Mouse (Mus musculus) midbrain, embryonic 11.5 days (tissue): ENCODE data around the gene Dab2. TPM values are rescaled to one million over a fixed set of nuclear protein-coding genes. Genes with fewer than 3 reads are reported as not detected.

Experiments
- ATAC-seq: fragments of 200-750 bp; cut with Nextera tagmentation; 2 replicates; pipeline ENCODE4 v1.8.0; 2017; ENCODE audit warnings: moderate TSS enrichment, moderate library complexity; ENCODE audit not compliant: low FRiP score
- DNase-seq: peaks from one replicate; pipeline ENCODE4 v3.0.0; 2015; ENCODE audit warnings: low spot score; ENCODE audit errors: missing footprints
- H3K27ac ChIP-seq: fragments of 300-500 bp; sonication (generic); 2 replicates; pipeline ENCODE4 v1.5.1; 2014; ENCODE audit warnings: low read depth, low read length
- H3K27me3 ChIP-seq: fragments of 300-500 bp; sonication (generic); 2 replicates; pipeline ENCODE4 v1.6.1; 2014; ENCODE audit warnings: mild to moderate bottlenecking, low read length, moderate library complexity, mixed read lengths; ENCODE audit not compliant: control insufficient read depth, insufficient read depth
- H3K36me3 ChIP-seq: fragments of 300-500 bp; sonication (generic); 2 replicates; pipeline ENCODE4 v1.6.1; 2014; ENCODE audit warnings: mild to moderate bottlenecking, low read length, moderate library complexity, mixed read lengths; ENCODE audit not compliant: control insufficient read depth, insufficient read depth
- H3K4me1 ChIP-seq: fragments of 300-500 bp; sonication (generic); 2 replicates; pipeline ENCODE4 v1.6.1; 2014; ENCODE audit warnings: low read length; ENCODE audit not compliant: control insufficient read depth, insufficient read depth
- H3K4me2 ChIP-seq: fragments of 300-500 bp; sonication (generic); 2 replicates; pipeline ENCODE4 v1.6.1; 2014; ENCODE audit warnings: mild to moderate bottlenecking, moderate library complexity
- H3K4me3 ChIP-seq: fragments of 300-500 bp; sonication (generic); 2 replicates; pipeline ENCODE4 v1.5.1; 2014; ENCODE audit warnings: low read depth, low read length
- H3K9ac ChIP-seq: fragments of 300-500 bp; sonication (generic); 2 replicates; pipeline ENCODE4 v1.6.1; 2014; ENCODE audit warnings: low read length
- H3K9me3 ChIP-seq: fragments of 300-500 bp; sonication (generic); 2 replicates; pipeline ENCODE4 v1.6.1; 2016; ENCODE audit warnings: low read length; ENCODE audit not compliant: control insufficient read depth
- WGBS: fragments of 180-500 bp; shearing (Covaris S2); extraction: QIAGEN DNeasy Blood & Tissue Kit; methylation state at CpG from one replicate; pipeline ENCODE4 v1.1.7; 2014; 5-methylcytosine and 5-hydroxymethylcytosine counted together
- polyA plus RNA-seq: library from polyadenylated mRNA; unstranded; fragments of >200 nt; fragmentation: Nextera tagmentation; extraction: Ambion mirVana; gene quantifications from 2 replicates; pipeline ENCODE4 v1.2.1, GENCODE M21; 2014

The Dab2 gene
- polyA plus RNA-seq, 1 experiment from 2014 or later = 62.1 TPM

- H3K4me1 ChIP-seq = no peaks in the 10 kb centered on the region
- H3K4me2 ChIP-seq = no peak overlapping the region
- DNase-seq = peak; percentile 76
- no peak overlapping the region for H3K9ac ChIP-seq
- H3K27ac ChIP-seq = no peak overlapping the region
- H3K36me3 ChIP-seq = no peaks in the 10 kb centered on the region
- no peak overlapping the region for H3K4me3 ChIP-seq
- 86% methylated on average over 6 of the region's 6 CpGs for WGBS
- no peak for ATAC-seq
- H3K27me3 ChIP-seq = no peaks in the 10 kb centered on the region
- H3K9me3 ChIP-seq = no peaks in the 10 kb centered on the region
Measured at GRCm38 (mm10) chr15:6340347-6340746, 40.8 kb downstream of the Dab2 start.

- DNase-seq = no peak
- Histone ChIP-seq H3K4me1 (no peaks in the 10 kb centered on the region), H3K27me3 (no peaks in the 10 kb centered on the region), H3K27ac (no peak overlapping the region), H3K4me2 (no peak overlapping the region), H3K36me3 (no peaks in the 10 kb centered on the region), H3K4me3 (no peak overlapping the region), H3K9me3 (no peaks in the 10 kb centered on the region), H3K9ac (no peak overlapping the region)
- ATAC-seq = no peak
- 91% methylated on average over 6 of the region's 6 CpGs for WGBS
Measured at GRCm38 (mm10) chr15:6341427-6341826, 41.8 kb downstream of the Dab2 start.

DNA sequence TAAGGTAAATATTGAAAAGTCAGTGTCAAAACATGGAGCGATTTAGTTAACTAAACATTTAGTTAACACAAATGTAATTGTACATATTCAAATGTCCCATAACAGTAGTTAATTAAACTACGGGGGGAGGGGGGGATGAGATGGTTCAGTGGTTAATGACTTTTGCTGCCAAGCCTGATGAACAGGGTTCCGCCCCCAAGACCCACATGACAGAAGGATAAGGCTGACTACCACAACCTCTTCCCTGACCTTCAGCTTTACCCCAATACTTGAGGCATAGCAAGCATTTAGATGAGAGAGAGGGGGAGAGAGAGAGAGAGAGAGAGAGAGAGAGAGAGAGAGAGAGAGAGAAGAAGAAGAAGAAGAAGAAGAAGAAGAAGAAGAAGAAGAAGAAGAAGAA, 54.3 kb downstream of the Dab2 start:
- no peaks in the 10 kb centered on the region for H3K4me1 ChIP-seq
- H3K27me3 ChIP-seq = no peaks in the 10 kb centered on the region
- H3K4me2 ChIP-seq = no peak overlapping the region
- no peaks in the 10 kb centered on the region for H3K9me3 ChIP-seq
- no peak overlapping the region for H3K9ac ChIP-seq
- no peaks in the 10 kb centered on the region for H3K36me3 ChIP-seq
- no peak overlapping the region for H3K4me3 ChIP-seq
- DNase-seq = no peak
- no peak for ATAC-seq
- no peak overlapping the region for H3K27ac ChIP-seq
- WGBS = 88% methylated on average over 3 of the region's 3 CpGs

GRCm38 (mm10) chr15:6359859-6360258, 60.3 kb downstream of the Dab2 start:
- Histone ChIP-seq H3K36me3 (no peaks in the 10 kb centered on the region), H3K9ac (no peak overlapping the region), H3K27ac (no peak overlapping the region), H3K4me1 (no peaks in the 10 kb centered on the region), H3K9me3 (no peaks in the 10 kb centered on the region), H3K4me2 (no peak overlapping the region), H3K4me3 (no peak overlapping the region), H3K27me3 (no peaks in the 10 kb centered on the region)
- 80% methylated on average over 2 of the region's 2 CpGs for WGBS
- ATAC-seq (no peak), DNase-seq (no peak)

GRCm38 (mm10) chr15:6369974-6370373, 70.4 kb downstream of the Dab2 start:
- no peaks in the 10 kb centered on the region for H3K27me3 ChIP-seq
- H3K4me3 ChIP-seq = no peak overlapping the region
- no peak overlapping the region for H3K27ac ChIP-seq
- no peak overlapping the region for H3K4me2 ChIP-seq
- H3K9me3 ChIP-seq = no peaks in the 10 kb centered on the region
- no peaks in the 10 kb centered on the region for H3K36me3 ChIP-seq
- H3K9ac ChIP-seq = no peak overlapping the region
- H3K4me1 ChIP-seq = no peaks in the 10 kb centered on the region
- 75% methylated on average over 1 of the region's 1 CpGs for WGBS
- ATAC-seq (no peak), DNase-seq (peak; percentile 37)

- Histone ChIP-seq H3K27me3 (no peaks in the 10 kb centered on the region), H3K36me3 (no peaks in the 10 kb centered on the region), H3K4me3 (no peak overlapping the region), H3K4me2 (no peak overlapping the region), H3K4me1 (no peaks in the 10 kb centered on the region), H3K27ac (no peak overlapping the region), H3K9me3 (no peaks in the 10 kb centered on the region), H3K9ac (no peak overlapping the region)
- ATAC-seq (no peak), DNase-seq (no peak)
- 92% methylated on average over 2 of the region's 2 CpGs for WGBS
Measured at GRCm38 (mm10) chr15:6371486-6371885, 71.9 kb downstream of the Dab2 start.

GRCm38 (mm10) chr15:6375016-6375415, 75.4 kb downstream of the Dab2 start:
- Histone ChIP-seq H3K9me3 (no peaks in the 10 kb centered on the region), H3K27ac (no peak overlapping the region), H3K27me3 (no peaks in the 10 kb centered on the region), H3K4me3 (no peak overlapping the region), H3K4me1 (no peaks in the 10 kb centered on the region), H3K36me3 (no peaks in the 10 kb centered on the region), H3K4me2 (no peak overlapping the region), H3K9ac (no peak overlapping the region)
- 81% methylated on average over 13 of the region's 13 CpGs for WGBS
- ATAC-seq (no peak), DNase-seq (no peak)

GRCm38 (mm10) chr15:6376001-6376400, 76.4 kb downstream of the Dab2 start:
- no peaks in the 10 kb centered on the region for H3K9me3 ChIP-seq
- no peak overlapping the region for H3K9ac ChIP-seq
- H3K27me3 ChIP-seq = no peaks in the 10 kb centered on the region
- H3K4me1 ChIP-seq = no peaks in the 10 kb centered on the region
- ATAC-seq (no peak), DNase-seq (no peak)
- WGBS = 84% methylated on average over 5 of the region's 5 CpGs
- no peak overlapping the region for H3K4me3 ChIP-seq
- H3K27ac ChIP-seq = no peak overlapping the region
- no peak overlapping the region for H3K4me2 ChIP-seq
- no peaks in the 10 kb centered on the region for H3K36me3 ChIP-seq

DNA sequence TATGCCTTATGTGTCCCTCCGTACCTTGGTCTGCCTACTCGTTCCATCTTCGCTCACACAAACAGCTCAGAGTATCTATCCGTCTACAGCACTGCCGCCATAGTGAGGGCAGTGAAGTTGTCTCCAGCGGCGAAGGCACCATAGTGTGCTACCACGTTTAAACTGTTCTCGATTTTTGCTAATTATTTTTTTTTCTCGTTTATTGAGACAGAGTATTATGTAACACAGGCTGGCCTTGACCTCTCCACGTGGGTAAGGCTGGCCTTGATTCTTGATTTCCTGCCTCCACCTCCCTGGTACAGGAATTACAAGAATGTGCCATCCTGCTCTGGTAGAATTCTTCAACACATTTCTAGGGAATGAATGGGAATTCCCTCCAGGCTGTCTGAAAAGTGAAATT, 77.2 kb downstream of the Dab2 start:
- WGBS = 81% methylated on average over 11 of the region's 11 CpGs
- DNase-seq = no peak
- no peaks in the 10 kb centered on the region for H3K4me1 ChIP-seq

GRCm38 (mm10) chr15:6384027-6384426, 84.4 kb downstream of the Dab2 start:
- no peaks in the 10 kb centered on the region for H3K27me3 ChIP-seq
- ATAC-seq (no peak), DNase-seq (no peak)
- H3K9ac ChIP-seq = no peak overlapping the region
- H3K36me3 ChIP-seq = no peaks in the 10 kb centered on the region
- H3K4me2 ChIP-seq = no peak overlapping the region
- no peaks in the 10 kb centered on the region; the same call in 1 of the 2 replicates for H3K4me1 ChIP-seq
- H3K9me3 ChIP-seq = no peaks in the 10 kb centered on the region
- no peak overlapping the region for H3K27ac ChIP-seq
- H3K4me3 ChIP-seq = no peak overlapping the region
- WGBS = 27% methylated on average over 6 of the region's 6 CpGs

More for the DNA sequence above, 77.2 kb downstream of the Dab2 start:
- ATAC-seq = no peak
- H3K27ac ChIP-seq = no peak overlapping the region
- no peak overlapping the region for H3K4me3 ChIP-seq
- H3K27me3 ChIP-seq = no peaks in the 10 kb centered on the region
- H3K9ac ChIP-seq = no peak overlapping the region
- no peak overlapping the region for H3K4me2 ChIP-seq
- H3K9me3 ChIP-seq = no peaks in the 10 kb centered on the region
- no peaks in the 10 kb centered on the region for H3K36me3 ChIP-seq
